Mouse (Mus musculus) myocyte (in vitro differentiated cells): ENCODE measurements around the gene Cpne4. TPM values are rescaled to one million over a fixed set of nuclear protein-coding genes. Genes with fewer than 3 reads are reported as not detected.

Experiments used
- H3K27me3 ChIP-seq: one replicate; pipeline ENCODE4 v1.6.1; 2011; ENCODE audit not compliant: control insufficient read depth, insufficient read depth, insufficient read length
- H3K36me3 ChIP-seq: one replicate; pipeline ENCODE4 v1.6.1; 2011; ENCODE audit not compliant: control insufficient read depth, insufficient read depth
- H3K4me2 ChIP-seq: one replicate; pipeline ENCODE4 v1.6.1; 2011; ENCODE audit warnings: low read depth, control low read depth
- H3K4me3 ChIP-seq: one replicate; pipeline ENCODE4 v1.5.1; 2011; ENCODE audit warnings: mild to moderate bottlenecking, control low read depth, moderate library complexity
- H3K79me2 ChIP-seq: one replicate; pipeline ENCODE4 v1.6.1; 2011; ENCODE audit not compliant: control insufficient read depth, insufficient read depth
- H3ac ChIP-seq: one replicate; pipeline ENCODE4 v1.6.1; 2011; ENCODE audit not compliant: control insufficient read depth, insufficient read length
- CEBPB ChIP-seq: IDR thresholded peaks from 2 replicates; pipeline ENCODE4 v1.6.1; 2011; ENCODE audit warnings: mild to moderate bottlenecking, moderate library complexity; ENCODE audit not compliant: poor library complexity, insufficient read depth, severe bottlenecking
- E2F4 ChIP-seq: IDR thresholded peaks from one replicate; pipeline ENCODE4 v1.6.1; 2011; ENCODE audit warnings: mild to moderate bottlenecking, control low read depth, moderate library complexity; ENCODE audit not compliant: insufficient read depth
- MAX ChIP-seq: IDR thresholded peaks from one replicate; pipeline ENCODE4 v1.6.1; 2011; ENCODE audit warnings: low read depth, mild to moderate bottlenecking, control low read depth
- MYOD1 ChIP-seq, 3 experiments: IDR thresholded peaks; one replicate each; pipeline ENCODE4 v1.6.1; 2011; ENCODE audit warnings: control low read depth in 2 of 3, low read depth in 2 of 3, mild to moderate bottlenecking in 2 of 3, moderate library complexity in 1 of 3; ENCODE audit not compliant: insufficient read length in 2 of 3, control insufficient read depth in 1 of 3
- MYOG ChIP-seq, 3 experiments: IDR thresholded peaks; one replicate each; pipeline ENCODE4 v1.6.1; 2011; ENCODE audit warnings: control low read depth in 2 of 3, low read depth in 2 of 3, mild to moderate bottlenecking in 2 of 3; ENCODE audit not compliant: insufficient read length in 2 of 3, control insufficient read depth in 1 of 3, insufficient read depth in 1 of 3
- POLR2A ChIP-seq: IDR thresholded peaks from one replicate; pipeline ENCODE4 v1.6.1; 2011; ENCODE audit warnings: low read depth, mild to moderate bottlenecking, control low read depth, moderate library complexity; ENCODE audit not compliant: insufficient read length
- POLR2AphosphoS2 ChIP-seq: IDR thresholded peaks from one replicate; pipeline ENCODE4 v1.6.1; 2011; ENCODE audit warnings: low read depth, control low read depth; ENCODE audit not compliant: insufficient read length
- REST ChIP-seq: IDR thresholded peaks from one replicate; pipeline ENCODE4 v1.6.1; 2011; ENCODE audit warnings: mild to moderate bottlenecking, control low read depth, moderate library complexity; ENCODE audit not compliant: insufficient read depth, insufficient read length
- SRF ChIP-seq: IDR thresholded peaks from one replicate; pipeline ENCODE4 v1.6.1; 2011; ENCODE audit warnings: low read depth; ENCODE audit not compliant: control insufficient read depth, insufficient read length
- TCF12 ChIP-seq: IDR thresholded peaks from one replicate; pipeline ENCODE4 v1.6.1; 2011; ENCODE audit warnings: mild to moderate bottlenecking, control low read depth; ENCODE audit not compliant: poor library complexity, insufficient read depth, severe bottlenecking
- TCF3 ChIP-seq: IDR thresholded peaks from one replicate; pipeline ENCODE4 v1.6.1; 2011; ENCODE audit warnings: low read depth, control low read depth; ENCODE audit not compliant: insufficient read length
- USF1 ChIP-seq: IDR thresholded peaks from one replicate; pipeline ENCODE4 v1.6.1; 2011; ENCODE audit warnings: low read depth, mild to moderate bottlenecking, control low read depth, moderate library complexity
- polyA plus RNA-seq: library from polyadenylated mRNA; unstranded; fragments of >200 nt; fragmentation: generic; extraction: Trizol; gene quantifications from one replicate; pipeline ENCODE4 v1.2.1, GENCODE M21; 2012; ENCODE audit warnings: missing spikeins

Cpne4 gene
- polyA plus RNA-seq, 1 experiment: not detected

- Histone ChIP-seq H3K4me2 (no peak overlapping the region), H3K36me3 (no peaks in the 10 kb centered on the region), H3K79me2 (no peaks in the 10 kb centered on the region), H3ac (no peak overlapping the region), H3K27me3 (no peaks in the 10 kb centered on the region), H3K4me3 (no peak overlapping the region)
- TF ChIP-seq TCF3: no peak
- TF ChIP-seq REST: no peak
- TF ChIP-seq CEBPB: no peak
- no peak for TF ChIP-seq MAX
- TF ChIP-seq SRF: no peak
- no peak for TF ChIP-seq MYOD1 (IDR thresholded peaks at IDR 0.05; ENCODE audit: control insufficient read depth in 1 of 3, insufficient read length in 2 of 3, low read depth in 2 of 3)
- no peak for TF ChIP-seq POLR2AphosphoS2
- TF ChIP-seq MYOG (IDR thresholded peaks at IDR 0.05; ENCODE audit: control insufficient read depth in 1 of 3, insufficient read depth in 1 of 3, insufficient read length in 2 of 3, low read depth in 2 of 3): no peak
- TF ChIP-seq USF1: no peak
- TF ChIP-seq TCF12: no peak
- no peak for TF ChIP-seq E2F4
- TF ChIP-seq POLR2A: no peak
Observed at GRCm38 (mm10) chr9:105072991-105073748, 526.1 kb downstream of the Cpne4 start.

- Histone ChIP-seq H3K27me3 (no peaks in the 10 kb centered on the region), H3K4me2 (no peak overlapping the region), H3K36me3 (no peaks in the 10 kb centered on the region), H3ac (no peak overlapping the region), H3K79me2 (no peaks in the 10 kb centered on the region), H3K4me3 (no peak overlapping the region)
- TF ChIP-seq MAX (no peak), POLR2A (no peak), MYOD1 (IDR thresholded peaks at IDR 0.05; ENCODE audit: control insufficient read depth in 1 of 3, insufficient read length in 2 of 3, low read depth in 2 of 3) (no peak), TCF12 (no peak), E2F4 (no peak), POLR2AphosphoS2 (no peak), SRF (no peak), CEBPB (no peak), REST (no peak), USF1 (no peak), MYOG (IDR thresholded peaks at IDR 0.05; ENCODE audit: control insufficient read depth in 1 of 3, insufficient read depth in 1 of 3, insufficient read length in 2 of 3, low read depth in 2 of 3) (no peak), TCF3 (no peak)
Observed at GRCm38 (mm10) chr9:105074851-105075250, 527.8 kb downstream of the Cpne4 start.

- H3K27me3 ChIP-seq: no peaks in the 10 kb centered on the region
- TF ChIP-seq REST (no peak), MAX (no peak), TCF12 (no peak), E2F4 (no peak), MYOD1 (IDR thresholded peaks at IDR 0.05; ENCODE audit: control insufficient read depth in 1 of 3, insufficient read length in 2 of 3, low read depth in 2 of 3) (no peak), USF1 (no peak), POLR2A (no peak), MYOG (IDR thresholded peaks at IDR 0.05; ENCODE audit: control insufficient read depth in 1 of 3, insufficient read depth in 1 of 3, insufficient read length in 2 of 3, low read depth in 2 of 3) (no peak), TCF3 (no peak), SRF (no peak), POLR2AphosphoS2 (no peak), CEBPB (no peak)
- no peak overlapping the region for H3K4me2 ChIP-seq
- no peaks in the 10 kb centered on the region for H3K79me2 ChIP-seq
- H3K36me3 ChIP-seq: no peaks in the 10 kb centered on the region
- H3ac ChIP-seq: no peak overlapping the region
- no peak overlapping the region for H3K4me3 ChIP-seq
Observed at GRCm38 (mm10) chr9:105076756-105077424, 529.8 kb downstream of the Cpne4 start.

GRCm38 (mm10) chr9:105078460-105078859, 531.4 kb downstream of the Cpne4 start:
- H3K36me3 ChIP-seq: no peaks in the 10 kb centered on the region
- no peak overlapping the region for H3K4me3 ChIP-seq
- no peak for TF ChIP-seq REST
- TF ChIP-seq MYOD1 (IDR thresholded peaks at IDR 0.05; ENCODE audit: control insufficient read depth in 1 of 3, insufficient read length in 2 of 3, low read depth in 2 of 3): no peak
- TF ChIP-seq MYOG (IDR thresholded peaks at IDR 0.05; ENCODE audit: control insufficient read depth in 1 of 3, insufficient read depth in 1 of 3, insufficient read length in 2 of 3, low read depth in 2 of 3): no peak
- TF ChIP-seq TCF12: no peak
- H3K4me2 ChIP-seq: no peak overlapping the region
- H3K27me3 ChIP-seq: no peaks in the 10 kb centered on the region
- H3K79me2 ChIP-seq: no peaks in the 10 kb centered on the region
- H3ac ChIP-seq: no peak overlapping the region
